Mouse (Mus musculus) heart, adult 2 months (tissue): ENCODE results near the gene Gprc5a.

ENCODE experiments used
- CTCF ChIP-seq: fragments of 200-600 bp; IDR thresholded peaks from 2 replicates; pipeline ENCODE4 v1.8.1; 2022; ENCODE audit warnings: antibody characterized with exemption, mild to moderate bottlenecking, moderate library complexity
- EP300 ChIP-seq: fragments of 200-500 bp; IDR thresholded peaks from 2 replicates; pipeline ENCODE4 v1.6.1; 2011; ENCODE audit warnings: low read depth, low read length, control low read depth; ENCODE audit not compliant: insufficient read depth
- POLR2A ChIP-seq: fragments of 200-500 bp; IDR thresholded peaks from 2 replicates; pipeline ENCODE4 v1.6.1; 2011; ENCODE audit warnings: mild to moderate bottlenecking, low read depth, low read length, control low read depth; ENCODE audit not compliant: insufficient read depth

DNA sequence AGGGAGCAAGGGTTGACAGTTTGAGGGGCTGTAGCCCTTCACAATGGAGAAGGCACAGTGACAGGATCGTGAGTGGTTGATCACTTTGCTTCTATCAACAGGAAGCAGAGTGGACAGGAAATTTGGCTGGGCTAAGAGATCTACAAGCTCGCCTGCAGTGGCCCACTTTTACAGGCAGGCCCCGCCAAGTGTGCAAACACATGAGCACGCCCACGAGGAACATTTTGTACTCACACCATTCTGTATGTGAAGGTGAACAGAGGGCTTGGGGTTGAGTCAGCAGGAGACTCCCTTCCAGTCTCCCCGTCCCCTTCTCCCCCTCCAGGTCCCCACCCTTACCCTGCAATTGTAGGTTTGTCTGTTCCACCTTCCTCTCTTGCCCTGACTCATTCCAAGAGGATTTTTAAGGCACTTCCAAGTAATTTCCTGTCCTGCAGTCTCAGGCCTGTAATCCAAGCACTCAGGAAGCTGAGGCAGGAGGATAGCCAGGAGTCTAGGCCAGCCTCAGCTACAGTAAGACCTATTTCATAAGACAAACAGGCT lies 9.0 kb downstream of the Gprc5a start:
- TF ChIP-seq CTCF (no peak), EP300 (no peak), POLR2A (no peak)
